Mouse (Mus musculus) kidney, postnatal 36 days (tissue): ENCODE measurements at regions not wholly inside any gene's neighbourhood (a gene's known extent, or its start where the extent isn't known, plus 50 kb on each side); places are given as distances from the start of the nearest gene placed in this dataset.

Source experiments
- DNase-seq, 2 experiments: peaks; one replicate each; pipeline ENCODE4 v3.0.0; 2021 to 2022; ENCODE audit warnings: mixed read lengths in 2 of 2

GRCm38 (mm10) chr7:52399513-52399912 is 384.0 kb upstream of the 1700015G11Rik start:
- DNase-seq, result no peak

- peak; percentile 48 to 64 for DNase-seq
Measured at GRCm38 (mm10) chr7:52391793-52392192, 376.3 kb upstream of the 1700015G11Rik start.
